In the genomic region with DNA sequence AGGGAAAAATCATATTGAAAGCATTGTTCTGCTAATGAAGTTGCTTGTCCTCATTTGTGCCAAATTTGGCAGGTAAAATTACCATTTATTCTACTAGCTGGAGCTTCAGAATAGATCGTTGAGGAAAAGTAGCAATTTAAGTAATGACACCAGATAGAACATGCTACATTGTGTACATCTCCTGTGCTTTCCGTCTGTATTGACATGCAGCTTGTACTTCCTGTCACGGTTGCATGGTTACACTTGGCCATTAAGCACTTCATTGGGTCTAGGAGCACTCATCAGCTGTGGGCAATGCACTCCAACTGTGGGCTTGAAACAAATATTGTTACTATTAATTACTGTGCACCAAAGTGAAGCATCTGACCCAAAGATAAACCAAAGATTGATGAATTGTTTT, we compare ENCODE assay signal across 26 mouse cellular contexts.
A peak's percentile ranks its signal among the peaks of the same experiment; 100 is the strongest.
DNase-seq lines count a peak whose midpoint lies in the region; ATAC-seq lines count a peak whose summit lies in the region.
"Had no signal": no experiment of that assay in that cellular context is flagged by ENCODE, and none has a peak within 500 bp of the region (broad histone marks: within the 10 kb centered on the region; RNA-seq: fewer than 3 reads in every experiment).

No protein-coding gene starts in this region.

- no peak overlapping the region for H3K27ac ChIP-seq in forebrain, embryonic 14.5 days (ENCODE audit: low read depth, low read length)
- H3K27ac ChIP-seq in forebrain, embryonic 11.5 days (ENCODE audit: low read depth, low read length), result no peak overlapping the region
- H3K27ac ChIP-seq: embryonic facial prominence, embryonic 10.5 days; embryonic facial prominence, embryonic 13.5 days; gastrocnemius, adult 2 months; heart, embryonic 10.5 days; heart, embryonic 13.5 days; hindbrain, embryonic 12.5 days; hindbrain, embryonic 15.5 days had no signal

- ATAC-seq in forebrain, embryonic 14.5 days, result peak; percentile 63; the same call in 1 of the 2 replicates
- no peak; the same call in 1 of the 2 replicates for ATAC-seq in forebrain, embryonic 11.5 days (replicated peaks; ENCODE audit: low FRiP score)
- ATAC-seq: intestine, postnatal 0 days; Patski had no signal

- peaks cover 8% of the 10 kb centered on the region; the same call in 1 of the 2 replicates for H3K4me1 ChIP-seq in forebrain, embryonic 14.5 days (ENCODE audit: control insufficient read depth, insufficient read depth, low read length)
- H3K4me1 ChIP-seq in forebrain, embryonic 11.5 days (replicated peaks; ENCODE audit: control insufficient read depth, insufficient read depth, low read length), result 0 out of 2 replicates have a peak, but pooled peaks cover 2% of the 10 kb centered on the region
- H3K4me1 ChIP-seq: heart, embryonic 10.5 days; heart, embryonic 13.5 days; hindbrain, embryonic 15.5 days had no signal

- H3K27me3 ChIP-seq in forebrain, embryonic 14.5 days (replicated peaks; ENCODE audit: control insufficient read depth, insufficient read depth, low read length), result no peaks in the 10 kb centered on the region
- no peaks in the 10 kb centered on the region for H3K27me3 ChIP-seq in forebrain, embryonic 11.5 days (ENCODE audit: control insufficient read depth, insufficient read depth, low read length)
- H3K27me3 ChIP-seq: embryonic facial prominence, embryonic 13.5 days; heart, embryonic 13.5 days; hindbrain, embryonic 12.5 days; hindbrain, embryonic 15.5 days; Patski had no signal

- H3K4me2 ChIP-seq in forebrain, embryonic 14.5 days (ENCODE audit: low read length), result no peak overlapping the region
- H3K4me2 ChIP-seq in forebrain, embryonic 11.5 days (ENCODE audit: low read depth, low read length, severe bottlenecking), result no peak overlapping the region
- H3K4me2 ChIP-seq: embryonic facial prominence, embryonic 13.5 days; heart, embryonic 13.5 days; hindbrain, embryonic 12.5 days; hindbrain, embryonic 15.5 days had no signal

- DNase-seq in forebrain, embryonic 14.5 days (ENCODE audit: low spot score), result peak; percentile 24
- DNase-seq in forebrain, embryonic 11.5 days (ENCODE audit: low spot score), result no peak
- DNase-seq in A20 (ENCODE audit: low read depth, low spot score), result peak; percentile 24
- DNase-seq in Muller cell, postnatal 12 days (ENCODE audit: inconsistent ontology term), result peak; percentile 18
- DNase-seq in retina, postnatal 1 day, result peak; percentile 25
- no peak for DNase-seq in heart, adult 9 months (ENCODE audit: low spot score in 2 of 2)
- DNase-seq: adrenal gland, postnatal 10 days; adrenal gland, postnatal 36 days; cerebellum, adult 11 months; cerebellum, adult 2 months; cerebellum, adult 9-11 months; cerebellum, postnatal 25 days; gastrocnemius, adult 2 months; gastrocnemius, postnatal 14 days; heart, adult 11 months; heart, postnatal 14 days; kidney, adult 2 months had no signal

- WGBS in forebrain, embryonic 14.5 days, result 16% methylated on average over 3 of the region's 3 CpGs
- WGBS in forebrain, embryonic 11.5 days, result 72% methylated on average over 3 of the region's 3 CpGs

- H3K9me3 ChIP-seq in forebrain, embryonic 14.5 days (replicated peaks; ENCODE audit: control insufficient read depth, low read length), result no peaks in the 10 kb centered on the region
- no peaks in the 10 kb centered on the region for H3K9me3 ChIP-seq in forebrain, embryonic 11.5 days (ENCODE audit: control insufficient read depth, low read length)
- H3K9me3 ChIP-seq: embryonic facial prominence, embryonic 10.5 days; embryonic facial prominence, embryonic 13.5 days; heart, embryonic 10.5 days; heart, embryonic 13.5 days; hindbrain, embryonic 12.5 days; hindbrain, embryonic 15.5 days had no signal

- H3K9ac ChIP-seq in forebrain, embryonic 14.5 days (ENCODE audit: low read length), result no peak overlapping the region
- H3K9ac ChIP-seq in forebrain, embryonic 11.5 days (ENCODE audit: low read length), result no peak overlapping the region
- H3K9ac ChIP-seq: embryonic facial prominence, embryonic 13.5 days; heart, embryonic 13.5 days; hindbrain, embryonic 12.5 days; hindbrain, embryonic 15.5 days had no signal

- no peaks in the 10 kb centered on the region for H3K36me3 ChIP-seq in forebrain, embryonic 14.5 days (ENCODE audit: control insufficient read depth, insufficient read depth, low read length)
- H3K36me3 ChIP-seq in forebrain, embryonic 11.5 days (ENCODE audit: control insufficient read depth, insufficient read depth, low read length), result no peaks in the 10 kb centered on the region
- H3K36me3 ChIP-seq: embryonic facial prominence, embryonic 10.5 days; embryonic facial prominence, embryonic 13.5 days; heart, embryonic 10.5 days; heart, embryonic 13.5 days; hindbrain, embryonic 12.5 days; hindbrain, embryonic 15.5 days had no signal

- no peak overlapping the region for H3K4me3 ChIP-seq in forebrain, embryonic 14.5 days (ENCODE audit: low read depth, low read length)
- no peak overlapping the region for H3K4me3 ChIP-seq in forebrain, embryonic 11.5 days (ENCODE audit: low read depth, low read length)
- H3K4me3 ChIP-seq: embryonic facial prominence, embryonic 10.5 days; embryonic facial prominence, embryonic 13.5 days; erythroblast, embryonic 14.5 days; gastrocnemius, adult 2 months; heart, embryonic 10.5 days; heart, embryonic 13.5 days; hindbrain, embryonic 12.5 days; hindbrain, embryonic 15.5 days had no signal

Comparison
In these comparisons a context has a peak if more than half of its experiments do, and no peak if none do; other contexts are left out.
1. DNase-seq: peak in forebrain, embryonic 14.5 days (single experiment), A20 (single experiment), Muller cell, postnatal 12 days (single experiment) and retina, postnatal 1 day (single experiment); none in forebrain, embryonic 11.5 days (single experiment) and heart, adult 9 months (0 of 2).